Mouse (Mus musculus): ENCODE data around the gene Ubtd2.

DNA sequence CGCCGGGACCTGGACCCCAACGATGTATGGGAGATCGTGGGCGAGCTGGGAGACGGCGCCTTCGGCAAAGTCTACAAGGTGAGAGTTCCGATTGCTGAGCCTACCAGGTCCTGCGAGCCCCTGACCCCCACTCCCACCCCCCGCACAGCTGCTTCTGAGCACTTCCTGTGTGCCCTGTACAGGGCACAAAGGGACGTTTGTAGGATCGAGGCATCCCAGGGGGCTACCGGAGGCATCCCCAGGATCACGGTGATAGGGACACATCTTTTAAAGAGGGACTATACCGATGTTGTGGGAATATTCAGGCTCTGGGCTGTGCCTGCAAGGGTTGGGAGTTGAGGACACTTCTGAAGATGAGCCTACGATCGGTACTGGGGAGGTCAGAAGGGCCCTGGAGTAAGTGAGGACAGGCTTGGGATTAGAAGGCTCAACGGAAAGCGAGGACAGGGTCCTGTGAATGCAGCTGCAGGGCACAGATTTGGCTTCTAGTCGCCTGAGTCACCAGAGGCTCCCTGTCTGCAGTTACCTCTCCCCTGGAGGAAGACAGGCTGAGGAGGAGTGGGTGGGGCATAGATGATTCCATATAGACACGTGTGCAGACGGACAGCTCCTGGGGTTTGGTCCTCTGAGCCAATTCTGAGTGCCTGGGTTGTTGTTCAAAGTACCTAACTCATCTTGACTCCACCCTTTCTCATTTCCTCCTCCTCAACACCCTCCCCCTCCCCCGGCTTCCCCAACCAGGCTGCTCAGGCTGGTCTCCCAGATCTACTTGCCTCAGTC lies 78.5 kb downstream of the Ubtd2 start:
- peak; percentile 43; the same call in 1 of the 2 replicates for TF ChIP-seq POLR2A (IDR thresholded peaks at IDR 0.05; ENCODE audit: borderline replicate concordance, extremely low read depth, low read depth, low read length)
- TF ChIP-seq CTCF (IDR thresholded peaks at IDR 0.05; ENCODE audit: insufficient read depth, low read length): no peak

Measured in lung, adult 2 months (tissue).